Mouse (Mus musculus): ENCODE results near the gene Zmynd10.

- TF ChIP-seq POLR2A (IDR thresholded peaks at IDR 0.05; ENCODE audit: extremely low read depth, insufficient read depth, low read length): no peak
- TF ChIP-seq CTCF (IDR thresholded peaks at IDR 0.05; ENCODE audit: extremely low read depth, insufficient read depth, low read length): no peak
Observed at GRCm38 (mm10) chr9:107569270-107569669, 22.2 kb downstream of the Zmynd10 start.
